Mouse (Mus musculus): ENCODE measurements around the gene Igf2.

DNA sequence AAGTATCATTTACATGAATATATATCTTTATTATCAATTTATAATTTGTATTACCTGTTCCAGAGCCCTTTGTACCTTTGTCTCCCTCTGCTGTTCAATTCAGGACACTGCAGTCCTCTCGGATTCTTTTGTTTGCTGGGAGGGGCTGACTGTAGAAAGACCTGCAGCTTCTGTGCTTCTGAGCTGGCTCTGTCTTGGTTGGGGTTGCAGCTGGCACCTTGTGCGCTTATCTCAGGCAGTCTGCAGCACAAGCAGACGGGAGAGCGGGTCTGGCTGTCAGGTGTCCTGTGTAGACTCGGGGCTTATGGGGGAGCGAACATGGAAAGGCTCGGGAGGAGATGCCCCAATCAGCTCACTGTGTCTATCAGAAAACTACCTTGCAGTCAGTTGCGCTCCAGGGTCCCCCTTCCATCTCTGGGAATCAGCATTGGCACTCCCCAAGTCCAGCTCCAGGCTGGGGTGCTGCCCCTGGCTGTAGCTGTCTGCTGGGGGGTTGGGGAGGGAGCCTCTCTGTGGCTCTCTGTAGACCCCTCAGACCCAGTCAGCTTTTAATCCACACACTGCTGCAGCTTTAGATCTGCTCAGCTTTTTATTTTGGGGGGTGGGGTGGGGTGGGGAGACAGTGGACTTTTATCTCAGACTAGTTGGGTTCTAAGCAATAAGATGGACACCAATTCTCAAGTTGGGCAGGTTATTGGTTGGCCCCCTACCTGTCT, 48.3 kb upstream of the Igf2 start:
- no peak for TF ChIP-seq MAX (IDR thresholded peaks at IDR 0.05; ENCODE audit: low read length)
- no peak for TF ChIP-seq MXI1 (IDR thresholded peaks at IDR 0.05; ENCODE audit: low read depth, low read length)
- no peak for TF ChIP-seq HCFC1 (IDR thresholded peaks at IDR 0.05; ENCODE audit: low read depth, low read length)
- TF ChIP-seq ETS1 (IDR thresholded peaks at IDR 0.05; ENCODE audit: low read depth, low read length), result no peak
- no peak for TF ChIP-seq POLR2A (IDR thresholded peaks at IDR 0.05; ENCODE audit: control insufficient read depth in 1 of 2, insufficient read depth in 1 of 2, low read depth in 1 of 2, low read length in 2 of 2, poor library complexity in 1 of 2)
- TF ChIP-seq BHLHE40 (IDR thresholded peaks at IDR 0.05; ENCODE audit: borderline replicate concordance, low read depth, low read length), result no peak
- no peak for TF ChIP-seq ZKSCAN1 (IDR thresholded peaks at IDR 0.05; ENCODE audit: low read depth, low read length)
- TF ChIP-seq CTCF (IDR thresholded peaks at IDR 0.05 in 2 of 3, conservative IDR thresholded peaks at IDR 0.05 in 1 of 3; ENCODE audit: control insufficient read depth in 1 of 3, insufficient read depth in 1 of 3, low read depth in 2 of 3, low read length in 3 of 3, poor library complexity in 1 of 3, severe bottlenecking in 1 of 3), result peak; percentile 48 to 75 (median 74)
- no peak for TF ChIP-seq GATA1 (IDR thresholded peaks at IDR 0.05; ENCODE audit: low read depth, low read length)
- TF ChIP-seq RCOR1 (IDR thresholded peaks at IDR 0.05; ENCODE audit: low read depth, low read length), result no peak
- TF ChIP-seq EP300 (IDR thresholded peaks at IDR 0.05; ENCODE audit: low read depth in 1 of 2, low read length in 2 of 2), result no peak
- no peak for TF ChIP-seq TCF12 (IDR thresholded peaks at IDR 0.05; ENCODE audit: low read depth, low read length)
- TF ChIP-seq MAFK (IDR thresholded peaks at IDR 0.05; ENCODE audit: borderline replicate concordance, low read depth, low read length), result no peak
- TF ChIP-seq UBTF (IDR thresholded peaks at IDR 0.05; ENCODE audit: borderline replicate concordance, insufficient read depth, low read depth, low read length), result no peak
